Mouse (Mus musculus) kidney, embryonic 16.5 days (tissue): ENCODE data around the gene Gnai2. TPM values are rescaled to one million over a fixed set of nuclear protein-coding genes. Genes with fewer than 3 reads are reported as not detected.
A peak's percentile ranks its signal among the peaks of the same experiment; 100 is the strongest.

ENCODE experiments used
- ATAC-seq: fragments of 200-750 bp; cut with Nextera tagmentation; 2 replicates; pipeline ENCODE4 v1.8.0; 2017; ENCODE audit warnings: moderate TSS enrichment; ENCODE audit not compliant: low FRiP score, low TSS enrichment
- H3K27ac ChIP-seq: fragments of 300-500 bp; sonication (generic); 2 replicates; pipeline ENCODE4 v1.5.1; 2014; ENCODE audit warnings: low read length
- H3K27me3 ChIP-seq: fragments of 300-500 bp; sonication (generic); 2 replicates; pipeline ENCODE4 v1.6.1; 2014; ENCODE audit warnings: low read length, control low read depth, mixed read lengths; ENCODE audit not compliant: insufficient read depth
- H3K36me3 ChIP-seq: fragments of 300-500 bp; sonication (generic); 2 replicates; pipeline ENCODE4 v1.6.1; 2014; ENCODE audit warnings: low read length, control low read depth, mixed read lengths; ENCODE audit not compliant: insufficient read depth
- H3K4me1 ChIP-seq: fragments of 300-500 bp; sonication (generic); 2 replicates; pipeline ENCODE4 v1.6.1; 2014; ENCODE audit warnings: low read length, control low read depth, mixed read lengths; ENCODE audit not compliant: insufficient read depth
- H3K4me2 ChIP-seq: fragments of 300-500 bp; sonication (generic); replicated peaks from 2 replicates; pipeline ENCODE4 v1.6.1; 2014; ENCODE audit warnings: low read depth, low read length
- H3K4me3 ChIP-seq: fragments of 300-500 bp; sonication (generic); 2 replicates; pipeline ENCODE4 v1.5.1; 2014; ENCODE audit warnings: mild to moderate bottlenecking, low read length
- H3K9ac ChIP-seq: fragments of 300-500 bp; sonication (generic); replicated peaks from 2 replicates; pipeline ENCODE4 v1.6.1; 2014; ENCODE audit warnings: low read length
- H3K9me3 ChIP-seq: fragments of 300-500 bp; sonication (generic); 2 replicates; pipeline ENCODE4 v1.6.1; 2016; ENCODE audit warnings: low read length, control low read depth
- WGBS: fragments of 180-500 bp; shearing (Covaris S2); extraction: QIAGEN DNeasy Blood & Tissue Kit; methylation state at CpG from one replicate; pipeline ENCODE4 v1.1.7; 2014; 5-methylcytosine and 5-hydroxymethylcytosine counted together
- polyA plus RNA-seq: library from polyadenylated mRNA; unstranded; fragments of >200 nt; fragmentation: Nextera tagmentation; extraction: Ambion mirVana; gene quantifications from 2 replicates; pipeline ENCODE4 v1.2.1, GENCODE M21; 2015

The Gnai2 gene
- polyA plus RNA-seq, 1 experiment from 2014 or later, result 447 TPM

DNA sequence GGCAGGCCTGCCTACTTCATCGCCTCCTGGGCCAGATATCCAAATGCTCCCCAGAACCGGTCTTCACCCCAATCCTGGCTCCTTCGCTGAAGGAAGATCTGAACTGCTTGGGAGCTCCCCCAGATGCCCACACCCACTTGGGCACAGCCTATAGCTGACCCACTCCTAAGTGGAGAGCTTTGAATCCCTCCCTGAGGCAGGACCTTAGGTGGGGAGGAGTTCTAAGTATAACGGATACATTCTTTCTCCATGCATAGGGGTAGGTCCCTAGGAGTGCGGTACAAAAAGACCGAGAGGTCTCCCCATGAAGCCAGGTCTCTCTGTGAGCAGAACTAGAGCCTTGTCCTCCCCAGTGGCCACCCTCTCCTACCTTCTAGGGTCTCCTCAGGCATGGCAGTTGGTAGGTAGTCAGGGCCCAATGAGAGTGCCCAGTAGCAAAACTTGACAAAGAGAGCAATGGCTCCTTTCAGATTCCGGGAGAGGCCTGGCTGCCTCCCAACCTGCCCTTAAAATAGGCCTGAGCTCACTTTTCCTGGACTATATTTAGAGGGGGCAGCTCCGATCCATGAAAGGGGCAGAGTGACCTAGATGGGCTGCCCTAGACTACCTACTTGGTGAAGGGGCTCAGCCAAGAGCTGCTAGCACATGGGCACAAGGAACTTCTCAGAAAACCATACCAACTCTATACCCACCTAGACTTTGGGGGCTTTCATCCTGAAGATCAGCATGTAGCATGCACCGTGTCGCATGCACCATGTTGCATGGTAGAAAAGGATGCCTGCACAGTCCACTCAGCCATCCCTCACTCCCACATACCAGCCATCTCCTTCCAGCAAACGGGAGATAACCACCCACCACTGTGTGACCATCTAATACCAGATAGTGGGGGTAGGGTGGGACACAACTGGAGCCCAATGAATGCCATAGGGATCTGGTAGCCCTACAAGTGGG is 38.3 kb downstream of the Gnai2 start:
- Histone ChIP-seq H3K4me3 (no peak overlapping the region), H3K36me3 (peaks cover 26% of the 10 kb centered on the region), H3K9ac (no peak overlapping the region; the same call in 1 of the 2 replicates), H3K4me1 (peaks cover 4% of the 10 kb centered on the region), H3K9me3 (no peaks in the 10 kb centered on the region), H3K27ac (no peak overlapping the region), H3K27me3 (no peaks in the 10 kb centered on the region), H3K4me2 (no peak overlapping the region)
- 83% methylated on average over 11 of the region's 11 CpGs for WGBS
- no peak for ATAC-seq

DNA sequence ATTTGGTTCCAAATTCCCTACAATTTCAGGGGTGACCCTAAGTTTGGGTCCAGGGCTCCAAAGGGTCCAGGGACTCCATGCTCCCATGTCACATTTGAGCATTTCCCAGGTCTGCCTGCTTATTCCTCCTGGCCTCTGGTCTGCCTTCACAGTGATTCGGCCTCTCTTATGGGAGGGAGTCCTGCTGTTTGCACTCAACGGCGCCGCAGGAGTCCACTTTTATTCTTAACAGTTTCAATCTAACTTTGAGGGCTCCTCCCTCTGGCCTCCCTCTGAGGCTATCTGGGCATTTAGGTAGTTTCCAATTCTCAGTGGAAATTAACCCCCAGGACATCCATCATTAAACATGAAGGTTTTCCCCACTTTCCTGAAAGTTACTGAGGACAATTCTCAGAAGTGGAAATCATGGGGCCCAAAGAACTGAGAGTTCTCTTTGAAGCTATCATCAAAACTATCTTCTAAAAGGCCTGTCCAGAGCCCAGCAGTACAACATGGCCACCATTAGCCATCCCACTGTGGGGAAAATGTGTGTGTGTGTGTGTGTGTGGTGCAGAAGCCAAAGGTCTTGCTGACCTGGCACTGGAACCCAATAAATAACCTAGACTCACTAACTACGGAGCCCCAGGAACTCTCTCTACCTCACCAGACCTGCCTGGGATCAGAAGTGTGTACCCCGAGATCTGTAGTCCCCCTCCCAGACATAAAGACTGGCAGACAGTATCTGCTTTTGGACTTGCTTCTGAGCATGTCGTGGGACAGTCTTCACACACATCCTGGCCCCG is 40.7 kb downstream of the Gnai2 start:
- Histone ChIP-seq H3K36me3 (peaks cover 46% of the 10 kb centered on the region), H3K27ac (no peak overlapping the region), H3K4me2 (no peak overlapping the region), H3K9me3 (no peaks in the 10 kb centered on the region), H3K9ac (no peak overlapping the region), H3K27me3 (no peaks in the 10 kb centered on the region), H3K4me1 (peaks cover 2% of the 10 kb centered on the region; the same call in 1 of the 2 replicates), H3K4me3 (no peak overlapping the region)
- WGBS, result 73% methylated on average over 8 of the region's 8 CpGs
- no peak for ATAC-seq

DNA sequence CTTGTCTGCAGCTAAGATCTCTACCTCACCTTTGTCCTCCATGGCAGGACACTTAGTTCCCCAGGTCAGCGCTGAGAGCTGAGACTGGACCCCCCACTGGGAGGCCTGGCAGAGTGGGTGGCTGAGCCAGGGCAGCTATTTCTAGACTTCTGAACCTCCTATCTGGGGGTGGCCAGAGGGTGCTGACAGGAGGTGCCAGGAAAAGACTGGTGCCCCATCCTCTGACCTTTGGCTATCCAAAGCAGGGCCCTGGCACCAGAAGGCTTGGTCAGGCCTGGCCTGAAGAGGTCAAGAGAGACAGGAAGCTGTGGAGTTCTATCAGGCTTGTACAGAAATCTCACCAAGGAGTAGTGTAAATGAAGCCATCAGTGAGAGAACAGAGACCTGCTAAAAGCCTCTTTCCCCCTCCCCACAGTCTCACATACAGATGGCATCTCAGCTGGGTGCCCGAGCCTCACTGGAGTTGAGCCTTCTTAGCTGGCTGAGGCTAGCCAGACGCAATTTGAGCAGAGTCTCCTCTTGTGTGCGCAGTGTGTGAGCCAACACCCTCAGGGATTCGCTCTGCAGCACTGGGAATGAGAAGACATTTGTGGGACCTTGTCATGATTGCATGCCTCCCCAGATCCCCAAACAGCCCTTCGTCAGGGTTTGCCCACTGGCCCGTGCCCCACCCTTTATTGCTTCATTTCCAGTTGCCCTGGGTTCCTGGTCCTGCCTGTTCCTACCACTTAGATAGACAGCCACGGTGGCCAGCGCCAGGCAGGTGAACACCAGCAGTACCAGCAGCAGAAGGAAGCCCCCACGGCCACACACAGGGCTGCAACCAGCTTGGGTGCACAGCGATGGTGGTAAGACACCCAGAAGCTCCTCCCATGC is 41.8 kb downstream of the Gnai2 start:
- WGBS, result 88% methylated on average over 11 of the region's 11 CpGs
- Histone ChIP-seq H3K36me3 (peaks cover 47% of the 10 kb centered on the region), H3K4me3 (no peak overlapping the region), H3K9me3 (no peaks in the 10 kb centered on the region), H3K27ac (no peak overlapping the region), H3K9ac (no peak overlapping the region), H3K4me2 (no peak overlapping the region), H3K27me3 (no peaks in the 10 kb centered on the region), H3K4me1 (peaks cover 9% of the 10 kb centered on the region)
- no peak for ATAC-seq

DNA sequence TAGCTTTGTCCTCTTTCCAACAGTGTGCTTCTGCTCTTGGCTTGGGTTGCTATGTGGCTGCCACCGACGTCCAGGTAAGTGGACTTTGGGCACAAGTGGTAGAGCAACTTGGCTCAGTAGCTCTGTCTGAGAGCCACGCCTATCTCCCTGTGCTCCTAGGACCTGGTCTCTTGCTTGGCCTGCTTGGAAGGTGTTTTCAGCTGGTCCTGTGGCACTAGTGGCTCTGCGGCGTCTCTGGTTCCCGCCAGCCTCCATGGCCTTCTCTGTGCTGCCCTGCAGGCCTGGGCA is 44.5 kb downstream of the Gnai2 start:
- peaks cover 47% of the 10 kb centered on the region for H3K36me3 ChIP-seq
- no peaks in the 10 kb centered on the region for H3K9me3 ChIP-seq
- WGBS, result 96% methylated on average over 6 of the region's 6 CpGs
- H3K9ac ChIP-seq, result no peak overlapping the region
- no peak overlapping the region for H3K4me3 ChIP-seq
- no peak overlapping the region for H3K27ac ChIP-seq
- ATAC-seq, result no peak
- peaks cover 13% of the 10 kb centered on the region for H3K4me1 ChIP-seq
- no peak overlapping the region for H3K4me2 ChIP-seq
- no peaks in the 10 kb centered on the region for H3K27me3 ChIP-seq

DNA sequence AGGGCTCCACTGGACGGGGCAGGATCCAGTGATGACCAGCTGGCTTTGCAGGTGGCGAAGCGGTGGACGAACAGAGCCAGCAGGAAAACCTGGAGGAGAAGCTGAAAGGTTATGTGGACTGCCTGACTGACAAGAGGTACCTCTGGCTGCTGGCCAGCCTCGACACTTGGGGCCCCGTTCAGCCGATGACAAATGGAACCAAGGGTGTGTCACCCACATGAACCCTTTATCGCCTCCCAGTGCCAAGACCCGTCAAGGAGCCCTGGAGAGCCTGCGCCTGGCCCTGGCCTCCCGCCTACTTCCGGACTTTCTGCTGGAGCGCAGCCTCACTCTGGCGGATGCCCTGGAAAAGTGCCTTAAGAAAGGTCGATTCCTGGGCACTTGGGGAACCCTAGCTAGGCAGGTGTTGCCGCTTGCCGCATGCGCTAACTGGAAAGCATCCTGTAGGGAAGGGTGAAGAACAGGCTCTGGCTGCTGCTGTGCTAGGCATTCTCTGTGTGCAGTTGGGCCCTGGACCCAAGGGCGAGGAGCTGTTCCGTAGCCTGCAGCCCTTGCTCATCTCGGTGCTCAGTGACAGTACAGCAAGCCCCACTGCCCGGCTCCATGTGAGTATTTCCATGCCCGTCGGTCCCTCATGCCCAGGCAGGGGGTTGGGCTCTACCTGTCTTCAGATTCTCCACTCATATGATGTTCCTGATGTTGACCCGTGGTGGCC is 45.0 kb downstream of the Gnai2 start:
- H3K9ac ChIP-seq, result no peak overlapping the region
- no peaks in the 10 kb centered on the region for H3K9me3 ChIP-seq
- no peak overlapping the region for H3K4me3 ChIP-seq
- ATAC-seq, result no peak
- H3K4me1 ChIP-seq, result peaks cover 13% of the 10 kb centered on the region
- H3K27me3 ChIP-seq, result no peaks in the 10 kb centered on the region
- WGBS, result 86% methylated on average over 25 of the region's 25 CpGs
- H3K4me2 ChIP-seq, result no peak overlapping the region
- H3K36me3 ChIP-seq, result peaks cover 49% of the 10 kb centered on the region
- no peak overlapping the region for H3K27ac ChIP-seq

DNA sequence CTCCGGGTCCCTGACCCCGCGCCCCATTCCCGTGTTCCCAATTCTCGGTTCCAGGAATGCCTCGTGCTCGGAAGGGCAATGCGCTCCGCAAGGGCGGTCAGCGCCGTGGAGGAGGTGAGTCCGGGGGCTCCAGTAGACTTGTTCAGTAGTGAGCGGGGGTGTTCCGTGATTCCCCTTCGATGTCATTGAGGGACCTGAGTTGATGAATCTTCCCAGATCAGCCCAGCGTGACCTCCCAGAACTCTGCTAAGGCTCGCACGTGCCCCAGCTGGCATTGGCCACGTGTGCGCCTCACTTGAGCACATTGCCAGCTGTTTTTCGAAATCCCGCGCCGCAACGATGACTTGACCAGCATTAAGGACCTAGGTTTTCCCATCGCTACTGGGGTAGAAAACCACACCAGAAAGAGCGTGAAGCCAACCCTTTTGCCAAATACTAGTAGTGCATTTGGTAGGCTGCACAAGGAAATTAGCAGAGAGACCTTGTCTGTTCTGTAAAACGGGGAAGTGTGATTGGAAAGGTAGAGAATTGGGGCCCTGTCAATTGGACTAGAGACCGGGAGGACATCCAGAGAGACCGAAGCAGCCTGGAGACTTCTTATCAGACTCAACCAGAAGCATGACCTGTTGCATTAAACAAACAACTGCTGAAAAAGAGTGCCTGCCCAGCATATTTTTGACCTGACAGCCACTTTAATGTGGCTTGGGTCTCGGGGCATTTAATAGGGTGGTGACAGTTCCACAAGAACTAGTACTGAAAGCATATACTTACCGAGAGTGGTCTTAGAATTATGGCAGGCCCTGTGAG is 47.1 kb downstream of the Gnai2 start:
- ATAC-seq, result peak; percentile 46
- WGBS, result 1% methylated on average over 33 of the region's 33 CpGs

DNA sequence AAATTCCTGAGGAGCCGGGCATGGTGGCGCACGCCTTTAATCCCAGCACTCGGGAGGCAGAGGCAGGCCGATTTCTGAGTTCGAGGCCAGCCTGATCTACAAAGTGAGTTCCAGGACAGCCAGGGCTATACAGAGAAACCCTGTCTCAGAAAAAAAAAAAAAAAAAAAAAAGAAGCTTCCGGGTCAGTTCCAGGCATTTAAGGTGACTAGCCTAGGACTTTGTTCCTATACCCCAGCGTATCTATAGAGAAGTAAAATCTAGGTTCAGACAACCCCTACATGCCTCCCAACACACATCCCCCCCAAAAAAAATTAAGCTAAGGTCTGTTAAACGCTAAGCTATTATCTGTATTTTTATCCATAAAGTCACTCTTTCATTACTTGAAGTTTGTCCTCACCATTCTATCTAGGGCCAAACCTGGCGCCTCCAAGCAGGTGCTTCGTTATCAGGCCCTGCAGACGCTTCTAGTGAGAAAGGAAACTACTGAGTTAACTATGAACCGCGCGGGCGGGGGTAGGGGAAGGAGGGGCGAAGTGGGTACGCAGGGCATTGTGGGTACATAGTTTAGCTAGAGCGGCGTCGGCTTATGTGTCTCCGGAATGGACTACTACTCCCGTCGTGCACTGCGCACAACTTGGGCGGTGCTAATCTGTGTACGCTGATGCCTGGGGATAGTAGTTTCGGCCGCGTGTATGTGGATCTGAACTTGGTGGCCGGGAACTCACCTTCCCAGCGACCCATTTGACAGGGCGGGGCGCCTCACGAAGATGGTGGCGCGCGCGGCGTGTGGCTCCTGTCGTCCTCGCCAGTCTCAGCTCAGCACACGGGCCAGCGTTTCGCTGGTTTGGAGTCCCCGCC is 48.0 kb downstream of the Gnai2 start, which contains the start of gene Ifrd2:
Gene Ifrd2, plus strand, starts transcription at position 669 of the 859 bp plus-strand sequence.
- peaks cover 13% of the 10 kb centered on the region for H3K4me1 ChIP-seq
- no peaks in the 10 kb centered on the region for H3K27me3 ChIP-seq
- H3K9me3 ChIP-seq, result no peaks in the 10 kb centered on the region
- 12% methylated on average over 46 of the region's 46 CpGs for WGBS
- H3K4me2 ChIP-seq, result peak within 1 kb of the TSS; percentile 95
- peak within 1 kb of the TSS; percentile 76 for H3K9ac ChIP-seq
- peak within 1 kb of the TSS; percentile 62; the same call in 1 of the 2 replicates for H3K27ac ChIP-seq
- peak; percentile 98 for ATAC-seq
- H3K36me3 ChIP-seq, result peaks cover 38% of the 10 kb centered on the region
- H3K4me3 ChIP-seq, result peak within 1 kb of the TSS; percentile 80

More for the DNA sequence above, 47.1 kb downstream of the Gnai2 start:
- Histone ChIP-seq H3K27me3 (no peaks in the 10 kb centered on the region), H3K27ac (peak overlapping the region; percentile 62; the same call in 1 of the 2 replicates), H3K4me2 (peak overlapping the region; percentile 95), H3K9ac (peak overlapping the region; percentile 76), H3K4me1 (peaks cover 13% of the 10 kb centered on the region), H3K4me3 (peak overlapping the region; percentile 80), H3K36me3 (peaks cover 41% of the 10 kb centered on the region), H3K9me3 (no peaks in the 10 kb centered on the region)

DNA sequence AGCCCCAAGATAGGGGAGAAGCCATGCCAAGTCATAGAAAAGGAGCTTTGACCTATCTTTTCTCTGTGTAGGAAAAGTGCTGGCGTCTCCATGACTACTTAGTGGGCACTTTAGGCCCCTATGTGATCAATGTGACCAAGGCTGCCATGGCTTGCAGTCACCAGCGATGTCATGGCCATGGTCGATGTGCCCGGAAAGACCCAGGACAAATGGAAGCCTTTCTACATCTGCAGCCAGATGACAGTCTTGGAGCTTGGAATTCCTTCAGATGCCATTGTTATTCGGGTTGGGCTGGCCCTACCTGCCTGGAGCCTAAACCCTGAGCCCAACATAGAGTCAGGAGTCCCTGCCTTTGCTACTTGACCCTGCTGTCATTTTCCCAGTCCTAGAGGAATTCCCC is 48.7 kb downstream of the Gnai2 start:
- no peak for ATAC-seq
- Histone ChIP-seq H3K4me3 (no peak overlapping the region), H3K9ac (no peak overlapping the region), H3K36me3 (peaks cover 32% of the 10 kb centered on the region), H3K4me1 (peaks cover 20% of the 10 kb centered on the region), H3K27me3 (no peaks in the 10 kb centered on the region), H3K27ac (no peak overlapping the region), H3K9me3 (no peaks in the 10 kb centered on the region), H3K4me2 (no peak overlapping the region)
- 86% methylated on average over 5 of the region's 5 CpGs for WGBS
